Mouse (Mus musculus): Measurements from ENCODE around the gene Zfp983. TPM values are rescaled to one million over a fixed set of nuclear protein-coding genes. Genes with fewer than 3 reads are reported as not detected.

Zfp983 gene
- total and polyA plus RNA-seq, 2 experiments from 2014 or later = 5.9 to 6.5 TPM

DNA sequence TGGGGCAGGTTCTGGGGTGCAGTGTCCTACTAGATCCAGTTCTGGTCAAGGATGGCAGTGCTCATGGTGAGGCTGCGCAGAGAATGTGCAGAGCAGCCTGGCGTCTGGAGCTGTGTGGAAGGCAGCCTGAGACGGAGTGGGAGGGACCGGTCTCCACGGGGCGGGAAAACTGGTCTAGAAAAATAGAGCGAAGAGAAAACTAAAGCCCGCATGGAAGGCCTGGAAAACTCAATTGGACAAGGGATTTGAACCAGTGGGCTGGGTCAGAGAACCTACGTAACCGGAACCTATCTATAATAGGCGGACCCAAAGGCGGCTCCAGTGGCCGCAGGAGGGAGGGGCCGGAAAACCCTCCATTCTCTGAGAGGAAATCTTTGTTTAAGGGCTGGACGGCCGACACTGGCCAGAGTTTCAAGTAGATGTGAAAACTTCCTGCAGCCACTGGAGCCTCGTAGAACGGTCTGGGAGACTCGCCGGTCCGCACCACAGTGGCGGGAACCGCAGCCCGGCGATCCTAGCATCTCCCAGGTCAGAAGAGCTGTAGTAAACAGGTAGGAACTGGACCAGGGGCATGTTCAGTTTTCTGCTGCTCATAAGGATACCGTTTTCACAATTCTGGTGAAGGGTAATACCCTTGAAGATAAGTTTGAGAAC lies 57.0 kb downstream of the Zfp983 start, which contains the start of gene Zfp760:
TSS of gene Zfp760 (plus strand) at position 399 of the 654 bp plus-strand sequence.
- TF ChIP-seq CTCF (IDR thresholded peaks at IDR 0.05; ENCODE audit: low read depth) = no peak
- 4% methylated on average over 26 of the region's 26 CpGs for WGBS
- Histone ChIP-seq H3K36me3 (ENCODE audit: insufficient read depth) (0 out of 2 replicates have a peak, but pooled peaks cover 8% of the 10 kb centered on the region), H3K4me2 (ENCODE audit: low read depth) (peak within 1 kb of the TSS; percentile 62), H3K9ac (peak within 1 kb of the TSS; percentile 59), H3K4me1 (ENCODE audit: insufficient read depth) (peaks cover 3% of the 10 kb centered on the region; the same call in 1 of the 2 replicates), H3K27ac (ENCODE audit: low read depth, low read length) (peak within 1 kb of the TSS; percentile 67), H3K27me3 (ENCODE audit: insufficient read depth, low read length) (no peaks in the 10 kb centered on the region), H3K9me3 (ENCODE audit: low read length) (no peaks in the 10 kb centered on the region), H3K4me3 (ENCODE audit: low read depth, low read length) (peak within 1 kb of the TSS; percentile 46)
- DNase-seq (peak; percentile 83), ATAC-seq (peak; percentile 97)

DNA sequence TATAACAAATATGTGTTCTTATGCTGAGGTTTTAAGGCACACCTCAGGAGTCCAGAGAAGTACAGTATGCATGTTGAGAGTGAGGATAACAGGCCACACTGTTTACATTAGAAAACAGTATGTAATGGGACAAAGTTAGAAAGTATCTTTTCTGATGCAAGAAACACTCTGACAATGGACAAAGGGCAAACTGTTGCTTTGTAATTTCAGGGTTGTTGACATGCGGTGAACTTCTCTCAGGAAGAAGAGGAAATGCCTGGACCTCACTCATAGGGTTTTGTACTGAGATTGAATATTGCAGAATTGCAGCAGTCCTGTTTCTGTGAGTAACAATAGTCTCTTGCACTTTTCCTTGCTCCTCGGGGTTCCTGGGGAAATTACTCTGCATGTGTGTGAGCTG lies 58.0 kb downstream of the Zfp983 start:
- Histone ChIP-seq H3K36me3 (ENCODE audit: insufficient read depth) (peaks cover 10% of the 10 kb centered on the region; the same call in 1 of the 2 replicates), H3K27ac (ENCODE audit: low read depth, low read length) (no peak overlapping the region), H3K9me3 (ENCODE audit: low read length) (no peaks in the 10 kb centered on the region), H3K4me1 (ENCODE audit: insufficient read depth) (peaks cover 3% of the 10 kb centered on the region; the same call in 1 of the 2 replicates), H3K4me2 (ENCODE audit: low read depth) (peak overlapping the region; percentile 62), H3K4me3 (ENCODE audit: low read depth, low read length) (peak overlapping the region; percentile 46), H3K9ac (peak overlapping the region; percentile 7; the same call in 1 of the 2 replicates), H3K27me3 (ENCODE audit: insufficient read depth, low read length) (no peaks in the 10 kb centered on the region)
- 23% methylated on average over 2 of the region's 2 CpGs for WGBS
- DNase-seq = no peak
- TF ChIP-seq CTCF (IDR thresholded peaks at IDR 0.05; ENCODE audit: low read depth) = no peak
- no peak for ATAC-seq

Other genes with a start within 250 kb of the Zfp983 start
- gene Zfp54, start 227.4 kb upstream of the Zfp983 start, total RNA-seq (2014; rRNA removed) = 3.1 and 4.2 TPM in 2 replicates
- 1.3 and 3.0 TPM in 2 replicates for gene Zfp54, start 227.4 kb upstream of the Zfp983 start, polyA plus RNA-seq (2015; fragmentation: Nextera tagmentation; extraction: Ambion mirVana)
- 6.5 and 7.7 TPM in 2 replicates for gene Zfp51, start 200.2 kb upstream of the Zfp983 start, total RNA-seq (2014; rRNA removed)
- gene Zfp51, start 200.2 kb upstream of the Zfp983 start, polyA plus RNA-seq (2015; fragmentation: Nextera tagmentation; extraction: Ambion mirVana) = 6.0 and 6.6 TPM in 2 replicates
- 6.2 and 6.6 TPM in 2 replicates for gene Zfp53, start 161.6 kb upstream of the Zfp983 start, total RNA-seq (2014; rRNA removed)
- gene Zfp53, start 161.6 kb upstream of the Zfp983 start, polyA plus RNA-seq (2015; fragmentation: Nextera tagmentation; extraction: Ambion mirVana) = 8.0 and 11.3 TPM in 2 replicates
- gene Zfp52, start 115.1 kb upstream of the Zfp983 start, total RNA-seq (2014; rRNA removed) = 3.2 and 4.9 TPM in 2 replicates
- gene Zfp52, start 115.1 kb upstream of the Zfp983 start, polyA plus RNA-seq (2015; fragmentation: Nextera tagmentation; extraction: Ambion mirVana) = 1.7 and 2.1 TPM in 2 replicates
- 21.0 and 21.8 TPM in 2 replicates for gene Zfp948, start 83.6 kb upstream of the Zfp983 start, total RNA-seq (2014; rRNA removed)
- 12.9 and 15.5 TPM in 2 replicates for gene Zfp948, start 83.6 kb upstream of the Zfp983 start, polyA plus RNA-seq (2015; fragmentation: Nextera tagmentation; extraction: Ambion mirVana)
- not detected in 2 replicates for gene Gm10226, start 41.2 kb downstream of the Zfp983 start, total RNA-seq (2014; rRNA removed)
- gene Gm10226, start 41.2 kb downstream of the Zfp983 start, polyA plus RNA-seq (2015; fragmentation: Nextera tagmentation; extraction: Ambion mirVana) = 7.4 and 10.2 TPM in 2 replicates
- 10.5 and 12.1 TPM in 2 replicates for gene Zfp760, start 57.1 kb downstream of the Zfp983 start, total RNA-seq (2014; rRNA removed)
- 5.5 and 6.3 TPM in 2 replicates for gene Zfp760, start 57.1 kb downstream of the Zfp983 start, polyA plus RNA-seq (2015; fragmentation: Nextera tagmentation; extraction: Ambion mirVana)
- 16.7 and 24.4 TPM in 2 replicates for gene Zfp229, start 80.2 kb downstream of the Zfp983 start, total RNA-seq (2014; rRNA removed)
- 3.4 and 5.2 TPM in 2 replicates for gene Zfp229, start 80.2 kb downstream of the Zfp983 start, polyA plus RNA-seq (2015; fragmentation: Nextera tagmentation; extraction: Ambion mirVana)
- gene Zfp820, start 195.1 kb downstream of the Zfp983 start, total RNA-seq (2014; rRNA removed) = 1.5 and 1.9 TPM in 2 replicates
- gene Zfp820, start 195.1 kb downstream of the Zfp983 start, polyA plus RNA-seq (2015; fragmentation: Nextera tagmentation; extraction: Ambion mirVana) = 0.92 and 1.1 TPM in 2 replicates

Data from forebrain, postnatal 0 days (tissue).